In the genomic region with DNA sequence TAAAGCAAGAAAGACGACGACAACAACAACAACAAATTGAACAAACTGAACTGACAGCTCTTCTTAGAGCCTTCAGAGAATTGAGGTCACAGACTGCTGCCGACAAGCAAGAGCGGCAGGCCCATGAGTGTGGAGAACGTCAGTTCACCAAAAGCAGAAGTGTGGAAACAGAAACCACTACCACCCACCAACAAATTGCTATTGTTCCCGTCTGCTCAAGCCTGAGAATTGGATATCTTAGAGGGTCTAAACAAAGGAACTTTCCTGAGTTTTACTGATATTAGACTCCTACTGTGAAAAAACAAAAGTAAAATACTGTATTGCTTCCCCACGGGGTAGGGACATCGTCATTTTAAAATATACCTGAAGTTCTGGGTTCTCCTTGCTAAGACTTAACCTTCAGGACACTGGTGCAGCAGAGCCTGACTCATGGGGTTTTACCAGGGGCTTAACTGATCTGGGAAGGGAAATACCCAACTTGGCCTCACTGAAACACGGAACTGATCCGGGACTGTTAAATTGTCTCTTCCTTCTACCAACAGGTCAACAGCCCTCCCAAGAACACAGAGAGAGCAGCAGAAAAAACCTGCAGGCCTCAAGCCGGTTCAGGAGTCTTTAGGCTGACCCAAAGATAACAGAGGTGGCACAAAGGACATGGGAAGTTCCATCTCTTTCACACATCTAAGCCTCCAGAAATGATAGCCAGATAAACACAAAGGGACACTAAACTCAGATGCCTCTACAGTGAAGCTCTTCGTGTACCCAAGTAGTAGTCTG, we compare ENCODE assay signal across 11 mouse cellular contexts.
A peak's percentile ranks its signal among the peaks of the same experiment; 100 is the strongest.
DNase-seq lines count a peak whose midpoint lies in the region; ATAC-seq and TF ChIP-seq lines count a peak whose summit lies in the region.
"Had no signal": no experiment of that assay in that cellular context is flagged by ENCODE, and none has a peak within 500 bp of the region (broad histone marks: within the 10 kb centered on the region; RNA-seq: fewer than 3 reads in every experiment).

No protein-coding gene starts in this region.

- no peak for ATAC-seq in intestine, embryonic 14.5 days (replicated peaks; ENCODE audit: low FRiP score, low TSS enrichment, low read depth)
- no peak for ATAC-seq in intestine, embryonic 15.5 days
- peak; percentile 64 for ATAC-seq in liver, postnatal 0 days
- ATAC-seq in forebrain, embryonic 15.5 days (replicated peaks) = no peak
- ATAC-seq: intestine, postnatal 0 days had no signal

- TF ChIP-seq CTCF in liver, postnatal 0 days (IDR thresholded peaks at IDR 0.05; ENCODE audit: low read depth) = no peak

- no peak overlapping the region for H3K4me3 ChIP-seq in intestine, embryonic 14.5 days (ENCODE audit: low read depth, low read length)
- no peak overlapping the region for H3K4me3 ChIP-seq in intestine, embryonic 15.5 days (replicated peaks)
- H3K4me3 ChIP-seq in liver, postnatal 0 days (ENCODE audit: low read depth, low read length) = no peak overlapping the region
- no peak overlapping the region for H3K4me3 ChIP-seq in forebrain, embryonic 15.5 days
- H3K4me3 ChIP-seq: embryonic facial prominence, embryonic 13.5 days; myocyte had no signal

- H3K4me2 ChIP-seq in intestine, embryonic 14.5 days (ENCODE audit: low read length) = no peak overlapping the region
- no peak overlapping the region for H3K4me2 ChIP-seq in intestine, embryonic 15.5 days (replicated peaks)
- no peak overlapping the region for H3K4me2 ChIP-seq in liver, postnatal 0 days (ENCODE audit: low read depth, low read length)
- no peak overlapping the region for H3K4me2 ChIP-seq in forebrain, embryonic 15.5 days (replicated peaks)
- H3K4me2 ChIP-seq: embryonic facial prominence, embryonic 13.5 days had no signal

- peaks cover 16% of the 10 kb centered on the region for H3K4me1 ChIP-seq in intestine, embryonic 14.5 days (replicated peaks; ENCODE audit: control insufficient read depth, insufficient read depth, low read length)
- peaks cover 13% of the 10 kb centered on the region; the same call in 1 of the 2 replicates for H3K4me1 ChIP-seq in intestine, embryonic 15.5 days (replicated peaks)
- H3K4me1 ChIP-seq in liver, postnatal 0 days (ENCODE audit: insufficient read depth) = peaks cover 7% of the 10 kb centered on the region; the same call in 1 of the 2 replicates
- H3K4me1 ChIP-seq in forebrain, embryonic 15.5 days = peaks cover 7% of the 10 kb centered on the region

- H3K9me3 ChIP-seq in intestine, embryonic 14.5 days (ENCODE audit: control insufficient read depth, low read length) = no peaks in the 10 kb centered on the region
- H3K9me3 ChIP-seq in intestine, embryonic 15.5 days = no peaks in the 10 kb centered on the region
- no peaks in the 10 kb centered on the region for H3K9me3 ChIP-seq in liver, postnatal 0 days (ENCODE audit: low read length)
- no peaks in the 10 kb centered on the region for H3K9me3 ChIP-seq in forebrain, embryonic 15.5 days
- H3K9me3 ChIP-seq: embryonic facial prominence, embryonic 13.5 days had no signal

- no peak for TF ChIP-seq EP300 in liver, postnatal 0 days (IDR thresholded peaks at IDR 0.05; ENCODE audit: low read depth)

- no peak overlapping the region for H3K9ac ChIP-seq in intestine, embryonic 14.5 days (ENCODE audit: low read length)
- no peak overlapping the region for H3K9ac ChIP-seq in intestine, embryonic 15.5 days
- H3K9ac ChIP-seq in liver, postnatal 0 days (replicated peaks) = no peak overlapping the region
- no peak overlapping the region for H3K9ac ChIP-seq in forebrain, embryonic 15.5 days (replicated peaks)
- H3K9ac ChIP-seq: embryonic facial prominence, embryonic 13.5 days had no signal

- no peak for DNase-seq in intestine, embryonic 14.5 days (ENCODE audit: low spot score)
- peak; percentile 64 for DNase-seq in MEL-GATA-1-ER (ENCODE audit: extremely low read depth, low read depth)
- DNase-seq in liver, postnatal 0 days = peak; percentile 24
- DNase-seq in spleen, adult 18-20 months = peak; percentile 40 to 60
- DNase-seq in adrenal gland, postnatal 10 days = no peak
- DNase-seq in cerebellum, adult 8-10 months = no peak

- WGBS in intestine, embryonic 14.5 days = 85% methylated on average over 12 of the region's 12 CpGs
- 87% methylated on average over 12 of the region's 12 CpGs for WGBS in intestine, embryonic 15.5 days
- 35% methylated on average over 12 of the region's 12 CpGs for WGBS in liver, postnatal 0 days (ENCODE audit: insufficient replicate concordance)
- 84% methylated on average over 12 of the region's 12 CpGs for WGBS in forebrain, embryonic 15.5 days

- H3K27me3 ChIP-seq in intestine, embryonic 14.5 days (replicated peaks; ENCODE audit: control insufficient read depth, insufficient read depth, low read length) = no peaks in the 10 kb centered on the region
- H3K27me3 ChIP-seq in intestine, embryonic 15.5 days (replicated peaks) = no peaks in the 10 kb centered on the region
- H3K27me3 ChIP-seq in liver, postnatal 0 days (ENCODE audit: insufficient read depth, low read length) = no peaks in the 10 kb centered on the region
- H3K27me3 ChIP-seq in forebrain, embryonic 15.5 days = no peaks in the 10 kb centered on the region
- H3K27me3 ChIP-seq: embryonic facial prominence, embryonic 13.5 days had no signal

- H3K27ac ChIP-seq in intestine, embryonic 14.5 days (ENCODE audit: low read depth) = peak overlapping the region; percentile 81; the same call in 1 of the 2 replicates
- H3K27ac ChIP-seq in intestine, embryonic 15.5 days = no peak overlapping the region
- peak overlapping the region; percentile 69 for H3K27ac ChIP-seq in liver, postnatal 0 days (ENCODE audit: low read depth)
- H3K27ac ChIP-seq in forebrain, embryonic 15.5 days (replicated peaks) = no peak overlapping the region
- H3K27ac ChIP-seq: embryonic facial prominence, embryonic 13.5 days had no signal

- no peaks in the 10 kb centered on the region for H3K36me3 ChIP-seq in intestine, embryonic 14.5 days (ENCODE audit: control insufficient read depth, insufficient read depth, low read length)
- no peaks in the 10 kb centered on the region for H3K36me3 ChIP-seq in intestine, embryonic 15.5 days
- no peaks in the 10 kb centered on the region for H3K36me3 ChIP-seq in liver, postnatal 0 days (replicated peaks; ENCODE audit: insufficient read depth, low read length)
- H3K36me3 ChIP-seq in forebrain, embryonic 15.5 days = no peaks in the 10 kb centered on the region
- H3K36me3 ChIP-seq: embryonic facial prominence, embryonic 13.5 days had no signal

Comparison
In these comparisons a context has a peak if more than half of its experiments do, and no peak if none do; other contexts are left out.
1. H3K27ac ChIP-seq: peak in intestine, embryonic 14.5 days (single experiment) and liver, postnatal 0 days (single experiment); none in intestine, embryonic 15.5 days (single experiment) and forebrain, embryonic 15.5 days (single experiment).
2. DNase-seq: peak in MEL-GATA-1-ER (single experiment), liver, postnatal 0 days (single experiment) and spleen, adult 18-20 months (2 of 2); none in intestine, embryonic 14.5 days (single experiment), adrenal gland, postnatal 10 days (single experiment) and cerebellum, adult 8-10 months (single experiment).